Mouse (Mus musculus): ENCODE measurements around the gene Rere.

DNA sequence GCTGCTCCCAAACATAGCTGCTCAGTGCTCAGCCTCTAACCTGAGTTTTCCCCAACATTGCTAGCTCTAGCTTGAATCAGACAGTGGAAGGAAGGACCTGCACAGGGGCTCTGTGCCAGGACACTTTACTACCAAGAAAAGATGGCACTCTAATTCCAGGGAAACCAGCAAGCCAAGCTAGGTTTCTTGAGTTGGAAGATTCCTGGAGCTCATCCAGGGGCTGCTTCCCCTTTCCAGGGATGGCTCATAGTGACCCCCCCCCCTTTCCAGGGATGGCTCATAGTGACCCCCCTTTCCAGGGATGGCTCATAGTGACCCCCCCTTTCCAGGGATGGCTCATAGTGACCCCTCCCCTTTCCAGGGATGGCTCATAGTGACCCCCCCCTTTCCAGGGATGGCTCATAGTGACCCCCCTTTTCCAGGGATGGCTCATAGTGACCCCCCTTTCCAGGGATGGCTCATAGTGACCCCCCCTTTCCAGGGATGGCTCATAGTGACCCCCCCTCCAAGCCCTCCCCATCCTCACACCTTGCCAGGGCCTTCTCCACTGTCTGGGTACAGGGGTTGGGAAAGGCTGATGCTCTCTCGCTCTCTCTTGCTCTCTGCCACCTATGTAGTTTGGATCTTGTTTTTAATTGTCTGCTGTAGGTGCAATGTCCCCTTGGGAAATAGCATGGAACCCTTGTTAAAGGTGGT is 322.1 kb downstream of the Rere start:
- TF ChIP-seq CTCF (IDR thresholded peaks at IDR 0.05 in 2 of 3, conservative IDR thresholded peaks at IDR 0.05 in 1 of 3; ENCODE audit: control insufficient read depth in 1 of 3, insufficient read depth in 1 of 3, low read depth in 2 of 3, low read length in 3 of 3, poor library complexity in 1 of 3, severe bottlenecking in 1 of 3) (no peak), POLR2AphosphoS5 (IDR thresholded peaks at IDR 0.05; ENCODE audit: borderline replicate concordance, low read depth, low read length) (no peak), POLR2A (IDR thresholded peaks at IDR 0.05; ENCODE audit: control insufficient read depth in 1 of 2, insufficient read depth in 1 of 2, low read depth in 1 of 2, low read length in 2 of 2, poor library complexity in 1 of 2) (no peak), MYB (IDR thresholded peaks at IDR 0.05; ENCODE audit: low read depth, low read length) (no peak), USF2 (IDR thresholded peaks at IDR 0.05; ENCODE audit: borderline replicate concordance in 1 of 2, insufficient read depth in 1 of 2, low read depth in 1 of 2, low read length in 2 of 2) (no peak), EP300 (IDR thresholded peaks at IDR 0.05; ENCODE audit: low read depth in 1 of 2, low read length in 2 of 2) (no peak), HCFC1 (IDR thresholded peaks at IDR 0.05; ENCODE audit: low read depth, low read length) (no peak), MAX (IDR thresholded peaks at IDR 0.05; ENCODE audit: low read length) (no peak), TCF12 (IDR thresholded peaks at IDR 0.05; ENCODE audit: low read depth, low read length) (no peak), E2F4 (IDR thresholded peaks at IDR 0.05; ENCODE audit: borderline replicate concordance, low read depth, low read length) (no peak), USF1 (IDR thresholded peaks at IDR 0.05; ENCODE audit: low read depth, low read length) (no peak), SMC3 (IDR thresholded peaks at IDR 0.05; ENCODE audit: low read depth, low read length) (no peak), GATA1 (IDR thresholded peaks at IDR 0.05; ENCODE audit: low read depth, low read length) (no peak)

Data from MEL (cell line).